Mouse (Mus musculus) adrenal gland, adult 2 months (tissue): Measurements from ENCODE around the gene Adat1. TPM values are rescaled to one million over a fixed set of nuclear protein-coding genes. Genes with fewer than 3 reads are reported as not detected.
A peak's percentile ranks its signal among the peaks of the same experiment; 100 is the strongest.

Source experiments
- DNase-seq: peaks from one replicate; pipeline ENCODE4 v3.0.0; 2021
- long read RNA-seq: library from polyadenylated mRNA; stranded (forward); transcript quantifications from one replicate; pipeline ENCODE4 v2.0.0, GENCODE M21; 2021
- polyA plus RNA-seq: library from polyadenylated mRNA; depleted of rRNA; stranded (reverse); fragments of >200 nt; gene quantifications from 2 replicates; pipeline ENCODE4 v1.2.3, GENCODE M21; 2012; rRNA removed
- total RNA-seq, 2 experiments: library from RNA; stranded (reverse); gene quantifications; 2 replicates each; pipeline ENCODE4 v1.2.3; 2021

The Adat1 gene
- total RNA-seq (1 to 10 TPM; 3.3 to 3.5 TPM), polyA plus RNA-seq (1.6 and 1.9 TPM in 2 replicates)
- long read RNA-seq, partial matches to known transcripts = 0 of 6 reads
- long read RNA-seq, other reads (novel, unspliced or antisense) = 4 of 6 reads

DNA sequence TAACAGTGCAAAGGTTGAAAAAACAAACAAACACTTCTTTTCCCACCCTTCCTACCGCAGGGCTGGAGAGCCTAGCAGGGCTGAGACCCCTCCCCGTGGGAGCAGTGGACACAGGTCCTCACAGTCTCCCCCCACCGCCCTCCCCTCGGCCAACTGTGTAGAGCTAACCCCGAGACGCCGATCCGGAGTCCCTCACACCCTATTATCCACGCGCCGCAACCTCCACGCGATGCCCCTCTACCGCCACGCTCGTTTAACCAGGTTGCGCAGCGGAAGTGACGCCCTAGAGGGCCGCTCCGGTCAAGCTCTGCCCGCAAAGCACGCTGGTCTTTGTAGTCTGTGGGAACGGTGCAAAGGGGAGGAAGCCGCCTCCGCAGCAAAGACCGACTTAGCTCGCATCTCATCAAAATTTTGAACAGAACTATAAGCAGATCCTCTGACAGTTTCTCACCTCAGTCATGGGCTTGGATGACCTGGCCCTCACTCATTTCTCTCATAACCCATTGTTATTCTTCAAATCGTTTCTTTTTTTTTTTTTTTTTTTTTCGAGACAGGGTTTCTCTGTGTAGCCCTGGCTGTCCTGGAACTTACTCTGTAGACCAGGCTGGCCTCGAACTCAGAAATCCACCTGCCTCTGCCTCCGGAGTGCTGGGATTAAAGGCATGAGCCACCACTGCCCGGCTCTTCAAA lies at the start of gene Adat1:
Gene Adat1, minus strand, starts transcription at position 290 of the 690 bp plus-strand sequence.
- peak; percentile 90 for DNase-seq

DNA sequence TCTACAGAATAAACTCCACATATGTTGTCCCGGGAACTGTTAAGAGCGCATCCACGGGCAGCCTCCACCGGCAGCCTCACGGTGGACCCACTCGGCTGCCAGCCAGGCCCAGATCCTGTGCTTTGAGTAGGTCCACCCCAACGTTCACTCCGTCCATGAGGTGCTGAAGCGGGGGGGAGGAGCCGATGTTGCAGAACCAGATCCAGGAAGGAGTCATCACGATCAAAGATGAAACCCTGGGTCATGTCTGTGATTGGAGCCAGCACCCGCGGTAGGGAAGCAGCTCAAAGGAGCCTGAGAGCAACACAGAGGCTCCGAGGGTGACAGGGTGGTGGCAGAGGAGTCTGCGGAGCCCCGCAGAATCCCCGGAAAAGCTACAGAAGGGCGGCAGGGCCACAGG lies 45.4 kb upstream of the Adat1 start:
- DNase-seq = no peak

DNA sequence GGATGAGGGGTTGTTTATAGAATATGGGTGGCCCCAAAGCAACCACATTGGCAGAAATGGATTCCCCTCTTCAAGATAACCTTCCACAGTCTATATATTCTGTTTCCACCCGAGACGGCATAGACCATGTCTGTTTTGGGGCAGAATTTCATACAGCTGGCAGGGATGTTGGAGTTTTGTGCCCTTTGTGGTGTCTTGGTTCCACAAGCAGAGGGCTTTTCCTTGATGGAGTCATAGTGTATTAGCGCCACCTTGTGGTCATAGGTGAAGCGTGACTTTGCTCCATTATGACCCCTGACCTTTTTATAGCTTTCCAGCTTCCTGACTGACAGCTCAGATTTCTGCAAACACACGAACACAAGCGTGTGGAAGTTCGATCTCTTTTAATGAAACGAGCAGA lies 42.5 kb upstream of the Adat1 start:
- DNase-seq = peak; percentile 21

GRCm38 (mm10) chr8:112033071-112033470 lies 41.0 kb upstream of the Adat1 start:
- no peak for DNase-seq

DNA sequence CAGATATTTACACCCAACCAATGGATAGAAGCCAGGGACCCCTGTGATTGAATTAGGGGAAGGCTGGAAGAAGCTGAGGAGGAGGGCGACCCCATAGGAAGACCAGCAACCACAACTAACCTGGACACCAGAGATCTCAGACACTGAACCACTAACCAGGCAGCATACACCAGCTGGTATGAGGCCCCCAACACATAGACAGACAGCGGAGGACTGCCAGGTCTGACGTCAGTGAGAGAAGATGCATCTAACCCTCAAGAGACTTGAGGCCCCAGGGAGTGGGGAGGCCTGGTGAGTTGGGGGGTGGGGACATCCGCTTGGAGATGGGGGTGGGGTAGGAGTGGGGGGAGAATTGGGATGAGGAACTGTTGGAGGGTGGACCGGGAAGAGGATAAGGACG lies 38.6 kb upstream of the Adat1 start:
- no peak for DNase-seq

GRCm38 (mm10) chr8:112029455-112029854 lies 37.4 kb upstream of the Adat1 start:
- no peak for DNase-seq

DNA sequence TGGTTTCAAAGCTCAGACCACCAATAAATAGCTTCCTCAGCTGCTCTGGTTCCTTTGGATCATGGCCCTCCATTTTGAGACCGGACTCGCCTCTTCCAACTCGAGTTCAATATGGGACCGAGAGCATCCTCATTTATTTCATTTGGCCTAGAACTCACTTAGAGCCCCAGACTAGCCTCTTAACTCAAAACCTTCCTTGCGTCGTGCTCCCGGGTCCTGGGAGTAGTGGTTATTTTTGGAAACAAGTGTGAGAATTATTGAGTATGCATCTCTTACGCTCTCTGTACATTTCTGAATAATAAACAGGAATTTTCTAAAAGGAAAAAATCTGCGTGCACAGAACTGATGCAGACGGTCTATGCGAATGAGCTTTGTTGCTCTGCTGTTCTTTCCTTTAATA lies 22.8 kb upstream of the Adat1 start, which contains the start of gene Gm6793:
Gene Gm6793, minus strand, starts transcription at position 101 of the 400 bp plus-strand sequence.
- DNase-seq = no peak

GRCm38 (mm10) chr8:112011816-112012242 lies 19.7 kb upstream of the Adat1 start:
- DNase-seq = peak; percentile 59

GRCm38 (mm10) chr8:112010997-112011815 lies 19.1 kb upstream of the Adat1 start, which contains the start of the genes Kars and Terf2ip:
Kars (minus strand) TSS chr8:112011323.
Terf2ip (plus strand) TSS chr8:112011398.
- DNase-seq = peak; percentile 96

DNA sequence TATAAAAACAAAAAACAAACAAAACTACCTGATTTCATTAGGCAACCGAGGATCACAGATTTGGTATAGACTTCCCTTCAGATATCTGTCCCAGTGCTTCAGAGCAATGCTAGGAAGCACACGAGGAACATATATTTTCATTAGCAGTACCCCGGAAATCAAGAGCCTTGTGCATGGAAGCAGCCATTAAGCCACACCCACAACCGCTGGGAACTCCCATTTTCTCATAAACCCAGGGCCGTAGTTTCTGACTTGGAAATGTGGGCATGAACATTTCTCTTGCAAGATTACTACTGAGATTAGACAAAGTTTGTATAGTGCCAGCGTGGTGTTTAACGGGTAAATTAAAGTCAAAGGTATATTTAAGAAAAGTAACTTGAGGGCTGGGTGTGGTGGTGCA lies 17.5 kb upstream of the Adat1 start:
- no peak for DNase-seq

- no peak for DNase-seq
Observed at GRCm38 (mm10) chr8:112007669-112008068, 15.6 kb upstream of the Adat1 start.

- no peak for DNase-seq
Observed at GRCm38 (mm10) chr8:112005601-112006000, 13.5 kb upstream of the Adat1 start.

DNA sequence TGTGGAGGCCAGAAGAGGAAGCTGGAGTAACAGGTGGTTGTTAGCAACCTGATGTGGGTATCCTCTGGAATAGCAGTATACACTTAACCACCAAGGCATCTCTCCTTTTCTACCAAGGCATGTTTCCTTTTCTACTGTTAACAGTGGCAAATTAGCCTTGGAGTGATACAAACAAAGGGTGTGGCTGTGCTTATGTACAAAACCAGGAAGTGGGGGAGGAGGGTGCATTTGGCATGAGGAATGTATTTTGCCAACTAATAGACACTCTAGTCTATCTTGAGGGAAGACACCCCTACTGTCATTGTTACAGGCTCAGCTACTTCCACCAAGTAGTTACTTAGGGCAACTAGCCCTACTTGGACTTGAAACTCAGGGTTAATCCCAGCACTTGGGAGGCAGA lies 12.7 kb upstream of the Adat1 start:
- DNase-seq = no peak

DNA sequence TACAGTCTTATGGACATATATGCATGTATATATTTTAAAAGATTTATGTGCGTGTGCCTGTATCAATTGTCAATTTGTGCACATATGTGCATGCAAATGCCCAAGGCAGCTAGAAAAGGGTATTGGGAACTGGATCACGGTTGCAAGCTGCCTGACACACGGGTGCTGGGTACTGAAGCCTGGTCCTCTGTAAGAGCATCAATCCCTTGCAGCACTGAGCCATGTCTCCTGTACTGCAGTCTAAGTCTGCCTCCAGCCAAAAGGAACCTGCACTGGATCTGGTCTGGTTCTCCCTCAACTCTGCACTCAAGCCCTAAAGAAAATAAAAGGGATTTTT lies 569 bp upstream of the Adat1 start:
- no peak for DNase-seq

GRCm38 (mm10) chr8:111991278-111991677 lies 824 bp downstream of the Adat1 start:
- DNase-seq = no peak

DNA sequence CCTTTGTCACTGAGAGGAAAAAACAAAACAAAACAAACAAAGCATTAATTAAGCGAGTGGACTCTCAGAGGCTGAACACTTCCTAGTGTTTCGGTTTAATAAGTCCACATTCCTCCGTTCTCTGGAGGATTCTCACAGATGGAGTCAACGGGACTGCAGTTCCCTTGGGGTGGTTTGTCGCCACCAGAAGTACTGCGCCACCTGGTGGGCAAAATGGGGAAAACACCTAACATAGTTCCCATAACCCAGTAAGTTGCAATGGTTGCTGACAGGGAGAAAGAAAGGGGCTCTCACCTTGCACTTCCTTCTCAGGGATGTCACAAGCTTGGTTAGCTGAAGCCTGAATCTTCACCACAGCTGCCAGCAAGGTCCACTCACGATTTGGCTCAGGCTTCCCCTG lies 2.2 kb downstream of the Adat1 start:
- DNase-seq = peak; percentile 67

DNA sequence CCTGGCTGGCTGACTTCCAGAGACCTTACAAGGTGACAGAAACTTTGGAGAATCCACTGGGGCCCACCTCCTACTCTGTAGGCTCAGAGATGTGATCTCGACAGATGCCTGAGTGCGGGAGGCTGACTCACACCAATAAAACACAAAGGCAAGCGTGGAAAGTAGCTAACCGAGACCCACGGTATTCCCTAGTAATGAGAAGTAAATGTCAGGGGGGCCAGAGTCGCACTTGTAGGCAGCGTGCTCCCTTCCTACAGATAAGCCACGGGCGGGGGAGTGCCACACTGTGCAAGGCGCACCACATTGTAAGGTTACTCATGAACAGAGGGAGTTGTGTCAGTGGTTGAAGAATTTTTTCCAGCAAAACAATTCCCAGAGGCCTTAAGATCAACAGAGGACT lies 7.6 kb downstream of the Adat1 start:
- DNase-seq = no peak

DNA sequence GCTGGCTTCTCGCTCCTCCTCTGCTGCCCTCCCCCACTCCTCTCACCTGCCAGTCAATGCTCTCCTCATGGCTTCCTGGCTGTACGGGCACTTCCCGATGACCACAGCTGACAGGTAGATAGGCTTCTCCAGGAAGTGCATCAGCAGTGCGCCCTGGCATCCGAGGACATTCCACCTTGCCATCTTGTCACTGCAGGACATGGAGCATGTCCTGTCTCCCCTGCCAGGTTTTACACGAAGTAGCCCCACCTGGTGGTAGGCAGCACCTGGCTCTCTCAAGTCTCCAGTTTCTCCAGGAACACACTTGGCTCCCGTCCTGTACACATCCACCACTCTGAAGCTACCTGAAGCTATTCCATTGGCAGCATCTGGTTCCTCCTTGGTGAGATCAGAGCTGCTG lies 10.0 kb downstream of the Adat1 start:
- DNase-seq = no peak

DNA sequence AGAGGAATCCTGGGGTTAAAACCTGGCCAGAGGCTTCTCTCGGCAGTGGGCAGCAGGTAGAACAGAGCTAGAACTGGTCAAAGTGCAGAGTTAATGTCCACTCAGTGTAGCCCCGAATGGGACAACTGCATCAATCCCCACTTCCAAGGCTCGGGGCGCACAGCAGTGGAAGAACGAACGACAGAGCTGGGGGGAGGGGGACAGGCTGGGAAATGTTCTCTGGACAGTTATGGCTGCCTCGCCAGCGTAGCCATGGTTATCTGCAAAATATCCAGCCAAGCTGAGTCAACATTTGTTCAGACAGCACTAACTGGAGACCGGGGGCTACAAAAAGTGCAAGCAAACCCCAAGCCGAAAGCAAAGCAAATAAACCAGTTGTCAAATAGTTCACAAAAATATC lies 14.0 kb downstream of the Adat1 start:
- no peak for DNase-seq

DNA sequence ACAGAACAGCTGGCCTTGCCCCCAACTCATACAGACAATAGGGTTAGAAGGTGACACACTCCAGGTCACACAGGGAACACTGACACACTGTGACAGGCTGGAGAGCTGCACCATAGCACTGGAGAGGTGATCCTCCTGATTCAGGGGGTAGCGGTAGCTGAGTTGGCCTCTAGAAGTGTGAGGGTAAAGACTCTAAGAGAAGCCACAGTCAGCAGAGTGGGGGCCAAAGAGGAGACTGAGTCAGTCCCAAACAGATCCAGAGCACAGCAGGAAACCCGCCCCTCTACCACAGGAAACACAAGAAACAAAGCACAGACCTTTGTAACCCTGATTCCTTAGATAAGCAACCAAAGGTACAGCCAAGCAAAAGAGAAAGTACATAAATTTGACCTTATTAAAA lies 15.8 kb downstream of the Adat1 start:
- no peak for DNase-seq

DNA sequence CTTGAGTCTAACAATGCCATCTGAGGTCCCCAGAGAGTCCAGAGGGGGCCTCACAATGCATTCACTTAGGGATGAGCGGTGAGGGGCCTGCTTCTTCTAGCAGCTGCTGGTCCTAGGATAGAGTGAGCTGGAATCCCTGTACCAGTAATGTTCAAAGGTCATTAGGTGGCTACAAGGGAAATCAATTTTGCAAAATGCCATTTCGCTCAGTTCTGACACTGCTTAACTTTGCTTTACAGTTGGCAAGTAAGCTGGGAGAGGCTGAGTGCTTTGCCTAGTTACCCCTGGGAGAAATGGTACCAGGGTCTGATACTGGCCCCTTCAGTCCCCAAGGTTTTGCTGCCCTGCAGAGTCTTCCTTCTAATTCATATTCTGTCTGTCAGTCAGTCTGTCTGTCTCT lies 16.4 kb downstream of the Adat1 start:
- DNase-seq = no peak

DNA sequence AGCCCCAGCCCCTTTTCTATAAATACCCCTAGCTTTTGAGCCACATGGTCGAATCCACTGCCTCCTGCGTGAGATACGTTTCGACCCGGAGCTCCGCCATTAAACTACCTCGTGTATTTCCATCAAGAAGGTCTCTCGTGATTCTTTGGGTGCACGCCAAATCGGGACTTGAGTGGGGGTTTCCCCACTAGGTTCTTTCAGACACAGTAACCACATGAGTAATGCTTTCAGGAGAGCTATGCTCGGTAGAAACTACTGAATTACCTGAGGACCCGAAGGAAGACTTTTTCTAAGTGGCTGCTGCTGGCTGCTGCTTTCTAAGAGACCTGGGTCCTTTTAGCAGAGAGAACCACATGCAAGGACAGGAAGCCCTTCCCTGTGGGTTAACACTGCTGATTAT lies 18.0 kb downstream of the Adat1 start:
- DNase-seq = no peak

DNA sequence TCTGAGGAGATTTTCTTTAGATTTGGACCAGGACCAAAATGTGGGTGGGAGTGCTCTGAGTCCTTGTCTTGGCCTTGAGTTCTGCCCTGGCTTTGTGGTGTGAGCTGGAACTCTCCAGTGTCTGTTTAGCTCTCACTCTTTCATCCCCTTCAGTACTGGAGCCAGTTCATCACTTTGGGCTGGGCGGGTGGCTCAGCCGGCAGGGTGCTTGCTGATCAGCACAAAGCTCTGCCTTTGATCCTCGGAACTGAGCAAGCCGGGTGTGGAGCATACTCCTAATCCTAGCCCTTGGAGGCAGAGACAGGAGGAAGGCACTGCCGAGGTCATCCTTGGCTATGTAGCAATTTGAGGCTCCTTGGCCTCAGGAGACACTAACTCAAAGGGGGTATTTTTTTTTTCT lies 23.1 kb downstream of the Adat1 start:
- DNase-seq = no peak
